Mouse (Mus musculus): Measurements from ENCODE around the gene Colgalt2.

DNA sequence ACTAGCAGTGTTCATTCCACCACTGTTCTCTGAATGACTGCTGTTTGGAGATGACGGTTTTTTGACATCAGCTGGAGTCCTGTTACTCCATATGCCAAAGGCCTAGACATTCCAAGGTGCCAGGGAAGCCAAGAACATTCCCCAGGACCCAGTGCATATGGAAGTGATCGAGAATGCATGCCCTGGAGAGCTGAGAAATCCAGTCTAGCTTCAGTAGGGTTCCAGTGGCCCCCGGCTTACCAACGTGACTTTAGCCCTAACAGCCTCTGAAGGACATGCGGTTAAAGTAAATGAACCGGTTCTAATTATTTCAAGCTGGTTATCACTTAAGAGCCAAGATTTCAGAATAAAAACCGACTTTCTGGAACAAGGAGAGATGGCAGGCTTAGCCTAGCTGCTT, 59.4 kb downstream of the Colgalt2 start:
- TF ChIP-seq CTCF (IDR thresholded peaks at IDR 0.05; ENCODE audit: borderline replicate concordance, control insufficient read depth, extremely low read depth, insufficient read depth, low read length, poor library complexity), result no peak
- no peak for TF ChIP-seq POLR2A (IDR thresholded peaks at IDR 0.05; ENCODE audit: control insufficient read depth, extremely low read depth, insufficient read depth, low read length, poor library complexity)

Data from thymus, adult 2 months (tissue).